Mouse (Mus musculus) layer of hippocampus, postnatal 10 days (tissue): Measurements from ENCODE around the gene Grem1. TPM values are rescaled to one million over a fixed set of nuclear protein-coding genes. Genes with fewer than 3 reads are reported as not detected.
A peak's percentile ranks its signal among the peaks of the same experiment; 100 is the strongest.

ENCODE experiments used
- DNase-seq, 2 experiments: peaks; one replicate each; pipeline ENCODE4 v3.0.0; 2021; ENCODE audit warnings: low spot score in 2 of 2
- long read RNA-seq: library from polyadenylated mRNA; stranded (forward); transcript quantifications from one replicate; pipeline ENCODE4 v2.0.0, GENCODE M21; 2023
- total RNA-seq, 2 experiments: library from RNA; stranded (reverse); gene quantifications; 2 replicates each; pipeline ENCODE4 v1.2.3; 2021

Gene Grem1
- 1 to 10 TPM; 1.7 to 1.9 TPM for total RNA-seq
- long read RNA-seq, result 0 reads

GRCm38 (mm10) chr2:113758311-113759161 lies at the start of gene Grem1:
Gene Grem1 (minus strand): TSS chr2:113758646.
- peak in 1 of 2 experiments; percentile 28 for DNase-seq

- DNase-seq, result peak; percentile 75 to 82
These were observed 49.2 kb upstream of the Grem1 start for GRCm38 (mm10) chr2:113807640-113808039.

GRCm38 (mm10) chr2:113806851-113807577 lies 48.6 kb upstream of the Grem1 start:
- DNase-seq, result no peak

- no peak for DNase-seq
These were observed 47.3 kb upstream of the Grem1 start for GRCm38 (mm10) chr2:113805765-113806164.

- DNase-seq, result no peak
These were observed 45.3 kb upstream of the Grem1 start for GRCm38 (mm10) chr2:113803753-113804152.

- no peak for DNase-seq
These were observed 42.4 kb upstream of the Grem1 start for GRCm38 (mm10) chr2:113800846-113801245.

GRCm38 (mm10) chr2:113798605-113799004 lies 40.2 kb upstream of the Grem1 start:
- DNase-seq, result no peak

GRCm38 (mm10) chr2:113795186-113795585 lies 36.7 kb upstream of the Grem1 start:
- DNase-seq, result no peak

GRCm38 (mm10) chr2:113793521-113793920 lies 35.1 kb upstream of the Grem1 start:
- no peak for DNase-seq

GRCm38 (mm10) chr2:113788821-113789387 lies 30.5 kb upstream of the Grem1 start:
- DNase-seq, result no peak

GRCm38 (mm10) chr2:113787882-113788281 lies 29.4 kb upstream of the Grem1 start:
- no peak for DNase-seq

GRCm38 (mm10) chr2:113784851-113785250 lies 26.4 kb upstream of the Grem1 start:
- no peak for DNase-seq

- DNase-seq, result no peak
These were observed 23.1 kb upstream of the Grem1 start for GRCm38 (mm10) chr2:113781521-113781920.

- no peak for DNase-seq
These were observed 22.7 kb upstream of the Grem1 start for GRCm38 (mm10) chr2:113781107-113781506.

GRCm38 (mm10) chr2:113779336-113779735 lies 20.9 kb upstream of the Grem1 start:
- DNase-seq, result no peak

GRCm38 (mm10) chr2:113778036-113778435 lies 19.6 kb upstream of the Grem1 start:
- DNase-seq, result no peak

- no peak for DNase-seq
These were observed 17.9 kb upstream of the Grem1 start for GRCm38 (mm10) chr2:113776297-113776696.

GRCm38 (mm10) chr2:113774150-113774805 lies 15.8 kb upstream of the Grem1 start:
- no peak for DNase-seq

- no peak for DNase-seq
These were observed 10.3 kb upstream of the Grem1 start for GRCm38 (mm10) chr2:113768541-113769303.

GRCm38 (mm10) chr2:113765885-113766284 lies 7.4 kb upstream of the Grem1 start:
- no peak for DNase-seq

- DNase-seq, result no peak
These were observed 6.5 kb upstream of the Grem1 start for GRCm38 (mm10) chr2:113764968-113765367.
